Mouse (Mus musculus): ENCODE measurements around the gene Ap1ar.
A peak's percentile ranks its signal among the peaks of the same experiment; 100 is the strongest.

Gene Ap1ar

GRCm38 (mm10) chr3:127837154-127837865, at the start of gene Ap1ar:
Ap1ar (minus strand) TSS chr3:127837523.
- DNase-seq (ENCODE audit: low read depth, low spot score) = peak; percentile 93

- DNase-seq (ENCODE audit: low read depth, low spot score) = no peak
Measured at GRCm38 (mm10) chr3:127881684-127882083, 44.4 kb upstream of the Ap1ar start.

- DNase-seq (ENCODE audit: low read depth, low spot score) = no peak
Measured at GRCm38 (mm10) chr3:127879968-127880367, 42.6 kb upstream of the Ap1ar start.

GRCm38 (mm10) chr3:127875509-127875908, 38.2 kb upstream of the Ap1ar start:
- DNase-seq (ENCODE audit: low read depth, low spot score) = no peak

GRCm38 (mm10) chr3:127875059-127875458, 37.7 kb upstream of the Ap1ar start:
- no peak for DNase-seq (ENCODE audit: low read depth, low spot score)

GRCm38 (mm10) chr3:127874254-127874883, 37.0 kb upstream of the Ap1ar start:
- DNase-seq (ENCODE audit: low read depth, low spot score) = no peak

- no peak for DNase-seq (ENCODE audit: low read depth, low spot score)
Measured at GRCm38 (mm10) chr3:127871575-127871974, 34.3 kb upstream of the Ap1ar start.

GRCm38 (mm10) chr3:127868880-127869279, 31.6 kb upstream of the Ap1ar start:
- no peak for DNase-seq (ENCODE audit: low read depth, low spot score)

GRCm38 (mm10) chr3:127868046-127868758, 30.9 kb upstream of the Ap1ar start:
- DNase-seq (ENCODE audit: low read depth, low spot score) = no peak

- DNase-seq (ENCODE audit: low read depth, low spot score) = no peak
Measured at GRCm38 (mm10) chr3:127864242-127864641, 26.9 kb upstream of the Ap1ar start.

GRCm38 (mm10) chr3:127863571-127863970, 26.2 kb upstream of the Ap1ar start:
- no peak for DNase-seq (ENCODE audit: low read depth, low spot score)

- DNase-seq (ENCODE audit: low read depth, low spot score) = no peak
Measured at GRCm38 (mm10) chr3:127862479-127862878, 25.2 kb upstream of the Ap1ar start.

- no peak for DNase-seq (ENCODE audit: low read depth, low spot score)
Measured at GRCm38 (mm10) chr3:127861340-127861739, 24.0 kb upstream of the Ap1ar start.

- peak; percentile 40 for DNase-seq (ENCODE audit: low read depth, low spot score)
Measured at GRCm38 (mm10) chr3:127853431-127854206, 16.3 kb upstream of the Ap1ar start.

- DNase-seq (ENCODE audit: low read depth, low spot score) = no peak
Measured at GRCm38 (mm10) chr3:127852722-127853121, 15.4 kb upstream of the Ap1ar start.

- DNase-seq (ENCODE audit: low read depth, low spot score) = no peak
Measured at GRCm38 (mm10) chr3:127850776-127851646, 13.7 kb upstream of the Ap1ar start.

GRCm38 (mm10) chr3:127849922-127850321, 12.6 kb upstream of the Ap1ar start:
- no peak for DNase-seq (ENCODE audit: low read depth, low spot score)

- no peak for DNase-seq (ENCODE audit: low read depth, low spot score)
Measured at GRCm38 (mm10) chr3:127848088-127848808, 10.9 kb upstream of the Ap1ar start.

- DNase-seq (ENCODE audit: low read depth, low spot score) = no peak
Measured at GRCm38 (mm10) chr3:127843941-127844327, 6.6 kb upstream of the Ap1ar start.

GRCm38 (mm10) chr3:127843324-127843940, 6.1 kb upstream of the Ap1ar start:
- no peak for DNase-seq (ENCODE audit: low read depth, low spot score)

Measured in skeletal muscle tissue, adult 2 months (tissue).